Mouse (Mus musculus) c-Kit-positive CD71-positive TER-119-negative erythroid progenitor cells, embryonic 14.5 days (primary cell): ENCODE measurements around the gene Nxt1.

ENCODE experiments used
- DNase-seq: peaks from one replicate; pipeline ENCODE4 v3.0.0-alpha.2; 2013; ENCODE audit warnings: low read depth

The Nxt1 gene

GRCm38 (mm10) chr2:148672199-148673096 lies at the start of gene Nxt1:
Nxt1 (plus strand) TSS chr2:148672601.
- peak; percentile 98 for DNase-seq

GRCm38 (mm10) chr2:148623067-148623466 lies 49.3 kb upstream of the Nxt1 start:
- no peak for DNase-seq

- no peak for DNase-seq
These were observed 47.9 kb upstream of the Nxt1 start for GRCm38 (mm10) chr2:148624484-148624883.

GRCm38 (mm10) chr2:148627011-148627471 lies 45.4 kb upstream of the Nxt1 start:
- DNase-seq: no peak

- no peak for DNase-seq
These were observed 41.4 kb upstream of the Nxt1 start for GRCm38 (mm10) chr2:148631011-148631410.

- no peak for DNase-seq
These were observed 40.8 kb upstream of the Nxt1 start for GRCm38 (mm10) chr2:148631602-148632001.

- no peak for DNase-seq
These were observed 37.9 kb upstream of the Nxt1 start for GRCm38 (mm10) chr2:148634466-148634865.

GRCm38 (mm10) chr2:148642610-148643370 lies 29.6 kb upstream of the Nxt1 start:
- no peak for DNase-seq

GRCm38 (mm10) chr2:148644421-148645000 lies 27.9 kb upstream of the Nxt1 start:
- no peak for DNase-seq

- no peak for DNase-seq
These were observed 21.6 kb upstream of the Nxt1 start for GRCm38 (mm10) chr2:148650587-148651357.

- no peak for DNase-seq
These were observed 17.4 kb upstream of the Nxt1 start for GRCm38 (mm10) chr2:148654961-148655360.

- DNase-seq: no peak
These were observed 8.9 kb upstream of the Nxt1 start for GRCm38 (mm10) chr2:148663458-148663857.

- peak; percentile 40 for DNase-seq
These were observed 5.4 kb downstream of the Nxt1 start for GRCm38 (mm10) chr2:148677801-148678200.

GRCm38 (mm10) chr2:148679346-148679745 lies 6.9 kb downstream of the Nxt1 start:
- DNase-seq: no peak

- peak; percentile 96 for DNase-seq
These were observed 8.4 kb downstream of the Nxt1 start, which contains the start of gene Gzf1 for GRCm38 (mm10) chr2:148680775-148681291. Gzf1 (plus strand) TSS chr2:148681023.

- peak; percentile 36 for DNase-seq
These were observed 9.1 kb downstream of the Nxt1 start for GRCm38 (mm10) chr2:148681461-148681891.

GRCm38 (mm10) chr2:148683031-148683430 lies 10.6 kb downstream of the Nxt1 start:
- no peak for DNase-seq

GRCm38 (mm10) chr2:148684972-148685371 lies 12.6 kb downstream of the Nxt1 start:
- DNase-seq: no peak

- DNase-seq: no peak
These were observed 13.3 kb downstream of the Nxt1 start for GRCm38 (mm10) chr2:148685709-148686108.

GRCm38 (mm10) chr2:148686862-148687261 lies 14.5 kb downstream of the Nxt1 start:
- DNase-seq: no peak

GRCm38 (mm10) chr2:148687971-148688370 lies 15.6 kb downstream of the Nxt1 start:
- DNase-seq: no peak
